8 mouse cellular contexts compared by ENCODE assay signal in the genomic region with DNA sequence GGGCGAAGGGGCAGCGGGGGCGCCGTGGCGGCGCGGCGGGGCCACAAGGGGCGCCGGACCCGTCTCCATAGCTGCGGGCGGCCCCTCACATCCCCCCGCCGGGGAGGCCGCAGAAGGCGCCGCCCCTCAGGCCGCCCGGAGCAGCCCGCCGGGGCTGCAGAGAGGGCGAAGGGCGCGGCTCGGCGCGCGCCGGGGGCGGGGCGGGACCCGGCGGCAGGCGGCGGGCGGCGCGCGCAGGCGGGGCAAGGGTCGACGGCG. TPM values are rescaled to one million over a fixed set of nuclear protein-coding genes. Genes with fewer than 3 reads are reported as not detected.
DNase-seq lines count a peak whose midpoint lies in the region; ATAC-seq and TF ChIP-seq lines count a peak whose summit lies in the region.

Gene Tbc1d10b (minus strand): TSS at position 174 of the 258 bp plus-strand sequence.

- no peaks in the 10 kb centered on the region for H3K9me3 ChIP-seq in midbrain, embryonic 15.5 days

- H3K79me2 ChIP-seq in liver, adult 2 months (ENCODE audit: control insufficient read depth, insufficient read depth, low read length), result peaks cover 11% of the 10 kb centered on the region

- TF ChIP-seq CTCF in liver, adult 2 months (IDR thresholded peaks at IDR 0.05; ENCODE audit: low read depth, low read length), result no peak
- TF ChIP-seq CTCF in bone marrow macrophage, adult 2 months (IDR thresholded peaks at IDR 0.05; ENCODE audit: low read depth, low read length), result no peak

- H3K36me3 ChIP-seq in liver, adult 2 months (ENCODE audit: control insufficient read depth, insufficient read depth, low read length), result no peaks in the 10 kb centered on the region
- 0 out of 2 replicates have a peak, but pooled peaks cover 5% of the 10 kb centered on the region for H3K36me3 ChIP-seq in midbrain, embryonic 15.5 days (replicated peaks)

- TF ChIP-seq POLR2A in liver, adult 2 months (IDR thresholded peaks at IDR 0.05; ENCODE audit: extremely low read depth, insufficient read depth, low read length), result no peak
- TF ChIP-seq POLR2A in bone marrow macrophage, adult 2 months (IDR thresholded peaks at IDR 0.05; ENCODE audit: borderline replicate concordance, low read depth, low read length), result no peak

- peak within 1 kb of the TSS; percentile 78 for H3K4me3 ChIP-seq in liver, adult 2 months (ENCODE audit: insufficient read depth, low read depth, low read length)
- peak within 1 kb of the TSS; percentile 88 for H3K4me3 ChIP-seq in bone marrow macrophage, adult 2 months (ENCODE audit: insufficient read depth, low read length)
- peak within 1 kb of the TSS; percentile 98 for H3K4me3 ChIP-seq in midbrain, embryonic 15.5 days

- no peaks in the 10 kb centered on the region for H3K27me3 ChIP-seq in liver, adult 2 months (ENCODE audit: control insufficient read depth, insufficient read depth, low read length)
- H3K27me3 ChIP-seq in midbrain, embryonic 15.5 days (replicated peaks), result no peaks in the 10 kb centered on the region

- no peak for DNase-seq in liver, adult 2 months (ENCODE audit: extremely low read depth, low read depth, low spot score)
- DNase-seq in liver, result no peak
- DNase-seq in heart, adult 8-10 months (ENCODE audit: low spot score), result no peak
- DNase-seq in layer of hippocampus, postnatal 25 days (ENCODE audit: extremely low spot score in 1 of 2, low spot score in 1 of 2), result no peak
- DNase-seq in urinary bladder, postnatal 25 days (ENCODE audit: low spot score), result no peak
- no peak for DNase-seq in Muller cell, postnatal 12 days (ENCODE audit: inconsistent ontology term)

- H3K4me2 ChIP-seq in midbrain, embryonic 15.5 days, result peak within 1 kb of the TSS; percentile 99

- peak within 1 kb of the TSS; percentile 54 for H3K27ac ChIP-seq in liver, adult 2 months (replicated peaks; ENCODE audit: insufficient read depth, low read depth, low read length)
- H3K27ac ChIP-seq in bone marrow macrophage, adult 2 months (ENCODE audit: insufficient read depth, low read depth, low read length), result peak within 1 kb of the TSS; percentile 83
- H3K27ac ChIP-seq in midbrain, embryonic 15.5 days, result peak within 1 kb of the TSS; percentile 90

- H3K4me1 ChIP-seq in liver, adult 2 months (ENCODE audit: control insufficient read depth, insufficient read depth, low read length), result peaks cover 7% of the 10 kb centered on the region
- H3K4me1 ChIP-seq in bone marrow macrophage, adult 2 months (ENCODE audit: control insufficient read depth, insufficient read depth, low read length), result peaks cover 11% of the 10 kb centered on the region
- H3K4me1 ChIP-seq in midbrain, embryonic 15.5 days, result peaks cover 42% of the 10 kb centered on the region

- under 1% methylated on average over 43 of the region's 44 CpGs for WGBS in liver, adult 2 months
- WGBS in midbrain, embryonic 15.5 days, result 1% methylated on average over 40 of the region's 44 CpGs

- ATAC-seq in midbrain, embryonic 15.5 days (replicated peaks), result peak; percentile 21; the same call in 1 of the 2 replicates

- peak within 1 kb of the TSS; percentile 78 for H3K9ac ChIP-seq in liver, adult 2 months (ENCODE audit: low read depth, low read length)
- H3K9ac ChIP-seq in midbrain, embryonic 15.5 days, result peak within 1 kb of the TSS; percentile 97

RNA-seq across cellular contexts. Expression of gene Tbc1d10b, which starts in this region (rescaled TPM):
- 5.3 and 7.0 TPM in 2 replicates for total RNA-seq in liver, adult 2 months (2014; rRNA removed)
- polyA plus RNA-seq in liver, adult 2 months (2012; rRNA removed), result 7.3 and 9.5 TPM in 2 replicates
- polyA plus RNA-seq in bone marrow macrophage, adult 2 months (2012; ENCODE audit: insufficient read depth, insufficient read length, missing spikeins), result 67.2 and 71.7 TPM in 2 replicates
- total RNA-seq in heart, adult 8-10 months (2022), result 10 to 100 TPM; 17.4 to 24.4 (median 23.0) TPM
- 10 to 100 TPM; 97.2 to 99.9 TPM for total RNA-seq in layer of hippocampus, postnatal 25 days (2021)
- 39.6 and 44.8 TPM in 2 replicates for polyA plus RNA-seq in midbrain, embryonic 15.5 days (2015; fragmentation: Nextera tagmentation; extraction: Ambion mirVana)
